Comparison of ENCODE assay signal across 8 mouse cellular contexts in the genomic region with DNA sequence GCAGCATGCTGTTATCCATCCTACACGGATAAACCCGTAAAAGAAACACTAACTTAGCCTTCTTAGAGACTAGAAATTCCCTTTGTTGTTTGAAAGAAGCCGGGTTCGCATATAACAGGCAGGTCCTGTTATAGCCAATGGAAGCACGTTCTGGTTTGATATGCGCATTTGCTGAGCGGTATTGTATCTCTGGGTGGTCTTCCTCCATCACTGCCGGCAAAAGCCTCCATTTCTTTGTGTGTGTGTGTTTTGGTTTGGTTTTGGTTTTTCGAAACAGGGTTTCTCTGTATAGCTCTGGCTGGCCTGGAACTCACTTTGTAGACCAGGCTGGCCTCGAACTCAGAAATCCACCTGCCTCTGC.
DNase-seq lines count a peak whose midpoint lies in the region; ATAC-seq and TF ChIP-seq lines count a peak whose summit lies in the region.

No protein-coding gene starts in this region.

- 32% methylated on average over 10 of the region's 10 CpGs for WGBS in lung, embryonic 14.5 days
- WGBS in lung, adult 2 months, result 36% methylated on average over 10 of the region's 10 CpGs
- 24% methylated on average over 10 of the region's 10 CpGs for WGBS in forebrain, embryonic 16.5 days
- WGBS in limb, embryonic 15.5 days, result 38% methylated on average over 10 of the region's 10 CpGs
- WGBS in stomach, embryonic 14.5 days, result 36% methylated on average over 10 of the region's 10 CpGs

- ATAC-seq in lung, embryonic 14.5 days (ENCODE audit: insufficient read depth), result no peak
- no peak for ATAC-seq in forebrain, embryonic 16.5 days
- ATAC-seq in limb, embryonic 15.5 days (ENCODE audit: insufficient number of reproducible peaks, low FRiP score, low TSS enrichment, low read depth), result no peak
- ATAC-seq in stomach, embryonic 14.5 days (ENCODE audit: insufficient number of reproducible peaks, insufficient read depth, low FRiP score, low read depth), result no peak
- ATAC-seq in erythroid progenitor cell, adult 5-6 weeks (replicated peaks; ENCODE audit: low FRiP score, poor library complexity, severe bottlenecking), result no peak

- TF ChIP-seq CTCF in lung, embryonic 14.5 days (IDR thresholded peaks at IDR 0.05; ENCODE audit: low read depth), result no peak
- TF ChIP-seq CTCF in lung, adult 2 months (IDR thresholded peaks at IDR 0.05; ENCODE audit: insufficient read depth, low read length), result no peak

- intact Hi-C loops in left cerebral cortex, postnatal 10 days (cut with DNase I), result loop anchor here (1.0 kb wide), 1 partner anchor 57 kb away; no protein-coding TSS in a partner anchor

- H3K4me2 ChIP-seq in lung, embryonic 14.5 days, result peak overlapping the region; percentile 75
- H3K4me2 ChIP-seq in forebrain, embryonic 16.5 days (ENCODE audit: low read length), result peak overlapping the region; percentile 77
- H3K4me2 ChIP-seq in limb, embryonic 15.5 days, result peak overlapping the region; percentile 90
- peak overlapping the region; percentile 61 for H3K4me2 ChIP-seq in stomach, embryonic 14.5 days (replicated peaks; ENCODE audit: low read depth, low read length)

- TF ChIP-seq POLR2A in lung, adult 2 months (IDR thresholded peaks at IDR 0.05; ENCODE audit: borderline replicate concordance, extremely low read depth, low read depth, low read length), result no peak

- peaks cover 7% of the 10 kb centered on the region for H3K9me3 ChIP-seq in lung, embryonic 14.5 days (ENCODE audit: low read depth, low read length)
- peaks cover 8% of the 10 kb centered on the region for H3K9me3 ChIP-seq in forebrain, embryonic 16.5 days (ENCODE audit: control insufficient read depth, low read length)
- H3K9me3 ChIP-seq in limb, embryonic 15.5 days, result peaks cover 8% of the 10 kb centered on the region; the same call in 1 of the 2 replicates
- H3K9me3 ChIP-seq in stomach, embryonic 14.5 days (ENCODE audit: control insufficient read depth, low read depth, low read length), result peaks cover 9% of the 10 kb centered on the region

- no peaks in the 10 kb centered on the region for H3K36me3 ChIP-seq in lung, embryonic 14.5 days (ENCODE audit: insufficient read depth)
- no peaks in the 10 kb centered on the region for H3K36me3 ChIP-seq in forebrain, embryonic 16.5 days (ENCODE audit: control insufficient read depth, insufficient read depth)
- H3K36me3 ChIP-seq in limb, embryonic 15.5 days, result no peaks in the 10 kb centered on the region
- H3K36me3 ChIP-seq in stomach, embryonic 14.5 days (ENCODE audit: control insufficient read depth, insufficient read depth, low read length), result no peaks in the 10 kb centered on the region

- H3K27ac ChIP-seq in lung, embryonic 14.5 days (ENCODE audit: low read depth), result no peak overlapping the region
- no peak overlapping the region for H3K27ac ChIP-seq in forebrain, embryonic 16.5 days (ENCODE audit: low read length)
- H3K27ac ChIP-seq in limb, embryonic 15.5 days, result no peak overlapping the region
- H3K27ac ChIP-seq in stomach, embryonic 14.5 days (ENCODE audit: low read length), result no peak overlapping the region

- no peak for DNase-seq in lung, embryonic 14.5 days
- no peak for DNase-seq in lung, adult 2 months
- no peak for DNase-seq in spleen, adult 12 weeks (ENCODE audit: low spot score)
- DNase-seq in left cerebral cortex, postnatal 10 days (ENCODE audit: extremely low spot score in 1 of 2, low spot score in 2 of 2), result no peak

- no peaks in the 10 kb centered on the region for H3K27me3 ChIP-seq in lung, embryonic 14.5 days (ENCODE audit: insufficient read depth, low read length)
- H3K27me3 ChIP-seq in forebrain, embryonic 16.5 days (replicated peaks; ENCODE audit: control insufficient read depth, insufficient read depth, low read length), result no peaks in the 10 kb centered on the region
- H3K27me3 ChIP-seq in limb, embryonic 15.5 days, result no peaks in the 10 kb centered on the region
- no peaks in the 10 kb centered on the region for H3K27me3 ChIP-seq in stomach, embryonic 14.5 days (ENCODE audit: control insufficient read depth, insufficient read depth, low read length)

- H3K4me3 ChIP-seq in lung, embryonic 14.5 days (ENCODE audit: low read depth, low read length), result peak overlapping the region; percentile 35
- H3K4me3 ChIP-seq in lung, adult 2 months (replicated peaks; ENCODE audit: extremely low read depth, low read depth, low read length), result no peak overlapping the region
- peak overlapping the region; percentile 40 for H3K4me3 ChIP-seq in forebrain, embryonic 16.5 days (replicated peaks; ENCODE audit: low read length)
- peak overlapping the region; percentile 43 for H3K4me3 ChIP-seq in limb, embryonic 15.5 days
- H3K4me3 ChIP-seq in stomach, embryonic 14.5 days (ENCODE audit: low read depth, low read length), result 0 out of 2 replicates have a peak overlapping the region, but pooled peaks have one; percentile 30

- no peaks in the 10 kb centered on the region for H3K4me1 ChIP-seq in lung, embryonic 14.5 days (ENCODE audit: insufficient read depth)
- no peaks in the 10 kb centered on the region for H3K4me1 ChIP-seq in lung, adult 2 months (ENCODE audit: control insufficient read depth, insufficient read depth, low read length)
- H3K4me1 ChIP-seq in forebrain, embryonic 16.5 days (replicated peaks; ENCODE audit: control insufficient read depth, insufficient read depth, low read length), result peaks cover 4% of the 10 kb centered on the region; the same call in 1 of the 2 replicates
- H3K4me1 ChIP-seq in limb, embryonic 15.5 days, result peaks cover 2% of the 10 kb centered on the region; the same call in 1 of the 2 replicates
- H3K4me1 ChIP-seq in stomach, embryonic 14.5 days (ENCODE audit: control insufficient read depth, insufficient read depth, low read length), result no peaks in the 10 kb centered on the region

- no peak overlapping the region for H3K9ac ChIP-seq in lung, embryonic 14.5 days
- H3K9ac ChIP-seq in forebrain, embryonic 16.5 days (replicated peaks; ENCODE audit: low read depth, low read length), result peak overlapping the region; percentile 57
- no peak overlapping the region for H3K9ac ChIP-seq in limb, embryonic 15.5 days
- H3K9ac ChIP-seq in stomach, embryonic 14.5 days (replicated peaks; ENCODE audit: low read depth, low read length), result no peak overlapping the region
